Mouse (Mus musculus) heart, embryonic 14.5 days (tissue): ENCODE measurements at regions not wholly inside any gene's neighbourhood (a gene's known extent, or its start where the extent isn't known, plus 50 kb on each side); places are given as distances from the start of the nearest gene placed in this dataset.

Source experiments
- ATAC-seq: fragments of 200-750 bp; cut with Nextera tagmentation; 2 replicates; pipeline ENCODE4 v1.8.0; 2017; ENCODE audit warnings: low read depth, moderate TSS enrichment; ENCODE audit not compliant: insufficient number of reproducible peaks, insufficient read depth, low FRiP score
- H3K27ac ChIP-seq, 2 experiments: fragments of 200-500 bp in 1 of 2; fragments of 300-500 bp in 1 of 2; sonication (generic) in 1 of 2; replicated peaks in 1 of 2; 2 replicates each; pipeline ENCODE4 v1.5.1; 2012 to 2014; ENCODE audit warnings: low read depth in 2 of 2, low read length in 2 of 2, control low read depth in 1 of 2, mild to moderate bottlenecking in 1 of 2, mixed read lengths in 1 of 2; ENCODE audit not compliant: control insufficient read depth in 1 of 2, insufficient read depth in 1 of 2
- H3K27me3 ChIP-seq: fragments of 300-500 bp; sonication (generic); 2 replicates; pipeline ENCODE4 v1.6.1; 2014; ENCODE audit warnings: mild to moderate bottlenecking, low read length, control low read depth; ENCODE audit not compliant: control insufficient read depth, insufficient read depth
- H3K36me3 ChIP-seq: fragments of 300-500 bp; sonication (generic); 2 replicates; pipeline ENCODE4 v1.6.1; 2014; ENCODE audit warnings: mild to moderate bottlenecking, control low read depth, low read length, mixed read lengths; ENCODE audit not compliant: control insufficient read depth, insufficient read depth
- H3K4me1 ChIP-seq, 2 experiments: fragments of 200-500 bp in 1 of 2; fragments of 300-500 bp in 1 of 2; sonication (generic) in 1 of 2; 2 replicates each; pipeline ENCODE4 v1.6.1; 2012 to 2014; ENCODE audit warnings: low read length in 2 of 2, control low read depth in 1 of 2, mixed read lengths in 1 of 2; ENCODE audit not compliant: control insufficient read depth in 2 of 2, insufficient read depth in 2 of 2
- H3K4me2 ChIP-seq: fragments of 300-500 bp; sonication (generic); 2 replicates; pipeline ENCODE4 v1.6.1; 2014; ENCODE audit warnings: mild to moderate bottlenecking, low read length
- H3K4me3 ChIP-seq, 2 experiments: fragments of 200-500 bp in 1 of 2; fragments of 300-500 bp in 1 of 2; sonication (generic) in 1 of 2; 2 replicates each; pipeline ENCODE4 v1.5.1; 2012 to 2014; ENCODE audit warnings: low read length in 2 of 2, mild to moderate bottlenecking in 2 of 2, control low read depth in 1 of 2, low read depth in 1 of 2, moderate library complexity in 1 of 2; ENCODE audit not compliant: control insufficient read depth in 1 of 2, insufficient read depth in 1 of 2
- H3K9ac ChIP-seq: fragments of 300-500 bp; sonication (generic); 2 replicates; pipeline ENCODE4 v1.6.1; 2014; ENCODE audit warnings: mild to moderate bottlenecking, low read length
- H3K9me3 ChIP-seq: fragments of 300-500 bp; sonication (generic); 2 replicates; pipeline ENCODE4 v1.6.1; 2016; ENCODE audit warnings: low read length, control low read depth; ENCODE audit not compliant: control insufficient read depth
- WGBS: fragments of 180-500 bp; shearing (Covaris S2); extraction: QIAGEN DNeasy Blood & Tissue Kit; methylation state at CpG from one replicate; pipeline ENCODE4 v1.1.7; 2014; 5-methylcytosine and 5-hydroxymethylcytosine counted together

GRCm38 (mm10) chr16:91171911-91172440 is 53.3 kb upstream of the Olig2 start:
- 84% methylated on average over 14 of the region's 14 CpGs for WGBS
- Histone ChIP-seq H3K4me2 (no peak overlapping the region), H3K4me1 (peaks cover 5 to 10% of the 10 kb centered on the region in 2 experiments; a peak in 3 of 4 replicates), H3K4me3 (no peak overlapping the region), H3K9ac (no peak overlapping the region), H3K9me3 (no peaks in the 10 kb centered on the region), H3K27me3 (peaks cover 3% of the 10 kb centered on the region; the same call in 1 of the 2 replicates), H3K27ac (no peak overlapping the region), H3K36me3 (no peaks in the 10 kb centered on the region)
- no peak for ATAC-seq

- peaks cover 5 to 10% of the 10 kb centered on the region in 2 experiments; a peak in 3 of 4 replicates for H3K4me1 ChIP-seq
- no peak for ATAC-seq
- H3K9ac ChIP-seq, result no peak overlapping the region
- 85% methylated on average over 9 of the region's 9 CpGs for WGBS
- no peak overlapping the region for H3K4me2 ChIP-seq
- no peak overlapping the region for H3K4me3 ChIP-seq
- H3K27ac ChIP-seq, result no peak overlapping the region
- H3K9me3 ChIP-seq, result no peaks in the 10 kb centered on the region
- H3K36me3 ChIP-seq, result no peaks in the 10 kb centered on the region
- peaks cover 3% of the 10 kb centered on the region; the same call in 1 of the 2 replicates for H3K27me3 ChIP-seq
Observed at GRCm38 (mm10) chr16:91172510-91172909, 52.7 kb upstream of the Olig2 start.

GRCm38 (mm10) chr16:91173241-91173640 is 52.0 kb upstream of the Olig2 start:
- WGBS, result 84% methylated on average over 15 of the region's 15 CpGs

GRCm38 (mm10) chr16:91173870-91174278 is 51.4 kb upstream of the Olig2 start:
- no peak overlapping the region for H3K4me2 ChIP-seq
- 39% methylated on average over 3 of the region's 3 CpGs for WGBS

More at GRCm38 (mm10) chr16:91173241-91173640, 52.0 kb upstream of the Olig2 start:
- Histone ChIP-seq H3K4me1 (peaks cover 5 to 10% of the 10 kb centered on the region in 2 experiments; a peak in 3 of 4 replicates), H3K9ac (no peak overlapping the region), H3K9me3 (no peaks in the 10 kb centered on the region), H3K36me3 (no peaks in the 10 kb centered on the region), H3K4me2 (no peak overlapping the region), H3K27ac (no peak overlapping the region), H3K4me3 (no peak overlapping the region), H3K27me3 (peaks cover 3% of the 10 kb centered on the region; the same call in 1 of the 2 replicates)
- no peak for ATAC-seq

GRCm38 (mm10) chr16:91174401-91174800 is 50.9 kb upstream of the Olig2 start:
- WGBS, result 73% methylated on average over 4 of the region's 4 CpGs
- Histone ChIP-seq H3K9me3 (no peaks in the 10 kb centered on the region), H3K36me3 (no peaks in the 10 kb centered on the region), H3K4me2 (no peak overlapping the region), H3K9ac (no peak overlapping the region), H3K27ac (no peak overlapping the region), H3K4me3 (no peak overlapping the region), H3K27me3 (peaks cover 3% of the 10 kb centered on the region; the same call in 1 of the 2 replicates), H3K4me1 (peaks cover 5 to 8% of the 10 kb centered on the region in 2 experiments; a peak in 3 of 4 replicates)
- no peak for ATAC-seq

More at GRCm38 (mm10) chr16:91173870-91174278, 51.4 kb upstream of the Olig2 start:
- Histone ChIP-seq H3K36me3 (no peaks in the 10 kb centered on the region), H3K27ac (no peak overlapping the region), H3K4me3 (no peak overlapping the region), H3K27me3 (peaks cover 3% of the 10 kb centered on the region; the same call in 1 of the 2 replicates), H3K9me3 (no peaks in the 10 kb centered on the region), H3K9ac (no peak overlapping the region), H3K4me1 (peaks cover 5 to 10% of the 10 kb centered on the region in 2 experiments; a peak in 3 of 4 replicates)
- no peak for ATAC-seq
